Mouse (Mus musculus) hindbrain, embryonic 13.5 days (tissue): ENCODE measurements around the gene Tas2r140. TPM values are rescaled to one million over a fixed set of nuclear protein-coding genes. Genes with fewer than 3 reads are reported as not detected.

Source experiments
- ATAC-seq: fragments of 200-750 bp; cut with Nextera tagmentation; 2 replicates; pipeline ENCODE4 v1.8.0; 2017; ENCODE audit warnings: moderate TSS enrichment; ENCODE audit not compliant: low FRiP score
- H3K27ac ChIP-seq: fragments of 300-500 bp; sonication (generic); 2 replicates; pipeline ENCODE4 v1.5.1; 2015; ENCODE audit warnings: inconsistent platforms, mild to moderate bottlenecking, moderate library complexity
- H3K27me3 ChIP-seq: fragments of 300-500 bp; sonication (generic); 2 replicates; pipeline ENCODE4 v1.6.1; 2015; ENCODE audit warnings: mild to moderate bottlenecking, inconsistent platforms
- H3K36me3 ChIP-seq: fragments of 300-500 bp; sonication (generic); 2 replicates; pipeline ENCODE4 v1.6.1; 2015; ENCODE audit warnings: mild to moderate bottlenecking, inconsistent platforms
- H3K4me1 ChIP-seq: fragments of 300-500 bp; sonication (generic); replicated peaks from 2 replicates; pipeline ENCODE4 v1.6.1; 2015; ENCODE audit warnings: inconsistent platforms
- H3K4me2 ChIP-seq: fragments of 300-500 bp; sonication (generic); 2 replicates; pipeline ENCODE4 v1.6.1; 2015; ENCODE audit warnings: inconsistent platforms, mild to moderate bottlenecking, moderate library complexity
- H3K4me3 ChIP-seq: fragments of 300-500 bp; sonication (generic); 2 replicates; pipeline ENCODE4 v1.5.1; 2015; ENCODE audit warnings: mild to moderate bottlenecking, inconsistent platforms
- H3K9ac ChIP-seq: fragments of 300-500 bp; sonication (generic); 2 replicates; pipeline ENCODE4 v1.6.1; 2015; ENCODE audit warnings: mild to moderate bottlenecking, inconsistent platforms
- H3K9me3 ChIP-seq: fragments of 300-500 bp; sonication (generic); 2 replicates; pipeline ENCODE4 v1.6.1; 2016; ENCODE audit warnings: inconsistent platforms
- WGBS: fragments of 180-500 bp; shearing (Covaris S2); methylation state at CpG from one replicate; pipeline ENCODE4 v1.1.7; 2015; 5-methylcytosine and 5-hydroxymethylcytosine counted together
- polyA plus RNA-seq: library from polyadenylated mRNA; unstranded; fragments of >200 nt; fragmentation: Nextera tagmentation; extraction: Ambion mirVana; gene quantifications from 2 replicates; pipeline ENCODE4 v1.2.1, GENCODE M21; 2015

Gene Tas2r140
- polyA plus RNA-seq: not detected in 2 replicates

GRCm38 (mm10) chr6:133055716-133056115 is at the start of gene Tas2r140:
TSS of gene Tas2r140 (minus strand) at chr6:133055816.
- no peak within 1 kb of the TSS for H3K27ac ChIP-seq
- no peaks in the 10 kb centered on the region for H3K27me3 ChIP-seq
- no peaks in the 10 kb centered on the region for H3K4me1 ChIP-seq
- H3K9ac ChIP-seq: no peak within 1 kb of the TSS
- no peak within 1 kb of the TSS for H3K4me2 ChIP-seq
- no peaks in the 10 kb centered on the region for H3K36me3 ChIP-seq
- no peak within 1 kb of the TSS for H3K4me3 ChIP-seq
- H3K9me3 ChIP-seq: no peaks in the 10 kb centered on the region
- no peak for ATAC-seq

GRCm38 (mm10) chr6:133104609-133104921 is 48.9 kb upstream of the Tas2r140 start, which contains the start of gene Smim10l1:
TSS of gene Smim10l1 (plus strand) at chr6:133104909.
- peak within 1 kb of the TSS; percentile 93 for H3K9ac ChIP-seq
- no peak for ATAC-seq
- peak within 1 kb of the TSS; percentile 68 for H3K4me2 ChIP-seq
- H3K4me1 ChIP-seq: peaks cover 5% of the 10 kb centered on the region; the same call in 1 of the 2 replicates
- peak within 1 kb of the TSS; percentile 100 for H3K27ac ChIP-seq
- H3K4me3 ChIP-seq: peak within 1 kb of the TSS; percentile 69
- no peaks in the 10 kb centered on the region for H3K27me3 ChIP-seq
- H3K36me3 ChIP-seq: peaks cover 1% of the 10 kb centered on the region; the same call in 1 of the 2 replicates
- no peaks in the 10 kb centered on the region for H3K9me3 ChIP-seq

DNA sequence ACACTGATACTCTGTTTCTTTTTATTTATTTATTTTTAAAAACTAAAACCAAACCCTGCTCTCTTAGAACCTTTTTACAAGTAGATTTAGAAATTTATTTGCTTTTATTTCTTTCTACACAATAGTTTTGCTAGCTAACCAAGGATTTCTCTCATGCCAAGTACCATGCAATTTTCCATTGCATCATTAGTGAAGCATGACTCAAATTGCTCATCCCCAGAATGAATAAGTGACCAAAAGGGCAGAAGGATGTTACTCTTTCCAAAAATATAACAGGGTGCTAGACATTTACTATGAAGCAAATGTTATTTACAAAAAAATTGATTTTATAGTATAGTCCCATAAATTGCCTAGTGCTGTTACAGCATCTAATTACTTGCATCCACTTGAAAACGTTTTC is 46.8 kb upstream of the Tas2r140 start:
- ATAC-seq: no peak
- 57% methylated on average over 1 of the region's 1 CpGs for WGBS

GRCm38 (mm10) chr6:133092226-133092625 is 36.6 kb upstream of the Tas2r140 start:
- H3K27ac ChIP-seq: no peak overlapping the region
- no peak for ATAC-seq
- 76% methylated on average over 8 of the region's 8 CpGs for WGBS
- H3K4me2 ChIP-seq: no peak overlapping the region
- no peaks in the 10 kb centered on the region for H3K4me1 ChIP-seq
- no peaks in the 10 kb centered on the region for H3K9me3 ChIP-seq
- H3K36me3 ChIP-seq: no peaks in the 10 kb centered on the region
- no peak overlapping the region for H3K4me3 ChIP-seq
- no peak overlapping the region for H3K9ac ChIP-seq
- no peaks in the 10 kb centered on the region for H3K27me3 ChIP-seq

More for the DNA sequence above, 46.8 kb upstream of the Tas2r140 start:
- H3K4me3 ChIP-seq: no peak overlapping the region
- H3K4me2 ChIP-seq: no peak overlapping the region
- peaks cover 5% of the 10 kb centered on the region; the same call in 1 of the 2 replicates for H3K4me1 ChIP-seq
- H3K27ac ChIP-seq: no peak overlapping the region
- no peak overlapping the region for H3K9ac ChIP-seq
- no peaks in the 10 kb centered on the region for H3K9me3 ChIP-seq
- no peaks in the 10 kb centered on the region for H3K36me3 ChIP-seq
- H3K27me3 ChIP-seq: no peaks in the 10 kb centered on the region

DNA sequence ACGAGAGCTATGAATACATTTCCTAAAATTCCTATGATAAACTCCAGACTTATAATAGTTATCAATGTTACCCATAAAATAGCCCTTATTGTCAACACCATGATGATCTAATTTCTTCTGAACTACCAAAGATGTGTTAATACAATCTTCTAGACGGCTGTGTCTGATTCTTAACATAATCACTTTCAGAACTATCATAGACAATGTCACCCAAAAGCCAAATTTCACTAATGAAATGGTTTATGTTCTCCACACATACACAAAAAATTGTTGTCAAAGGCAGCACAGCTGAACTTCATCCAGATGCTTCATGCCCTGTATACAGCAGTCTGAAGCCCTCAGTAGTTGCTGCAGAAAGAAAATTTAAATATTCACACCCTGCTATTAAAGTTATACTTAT is 18.6 kb downstream of the Tas2r140 start, which contains the start of gene Tas2r103:
TSS of gene Tas2r103 (minus strand) at position 101 of the 400 bp plus-strand sequence.
- Histone ChIP-seq H3K36me3 (no peaks in the 10 kb centered on the region), H3K9ac (no peak within 1 kb of the TSS), H3K27me3 (no peaks in the 10 kb centered on the region), H3K4me1 (no peaks in the 10 kb centered on the region), H3K27ac (no peak within 1 kb of the TSS), H3K4me3 (no peak within 1 kb of the TSS), H3K4me2 (no peak within 1 kb of the TSS), H3K9me3 (no peaks in the 10 kb centered on the region)
- ATAC-seq: no peak
- WGBS: 87% methylated on average over 2 of the region's 2 CpGs

Other genes with a start within 250 kb of the Tas2r140 start
- not detected in 2 replicates for gene Tas2r123, start 208.7 kb downstream of the Tas2r140 start, polyA plus RNA-seq
- gene Tas2r116, start 200.4 kb downstream of the Tas2r140 start, polyA plus RNA-seq: not detected in 2 replicates
- not detected in 2 replicates for gene Tas2r110, start 187.8 kb downstream of the Tas2r140 start, polyA plus RNA-seq
- gene Tas2r113, start 162.8 kb downstream of the Tas2r140 start, polyA plus RNA-seq: not detected in 2 replicates
- not detected in 2 replicates for gene Tas2r125, start 146.2 kb downstream of the Tas2r140 start, polyA plus RNA-seq
- gene Tas2r129, start 104.7 kb downstream of the Tas2r140 start, polyA plus RNA-seq: not detected in 2 replicates
- not detected in 2 replicates for gene Tas2r131, start 97.9 kb downstream of the Tas2r140 start, polyA plus RNA-seq
- gene Tas2r109, start 74.9 kb downstream of the Tas2r140 start, polyA plus RNA-seq: not detected in 2 replicates
- not detected in 2 replicates for gene Tas2r103, start 18.7 kb downstream of the Tas2r140 start, polyA plus RNA-seq
- 133 and 138 TPM in 2 replicates for gene Smim10l1, start 49.1 kb upstream of the Tas2r140 start, polyA plus RNA-seq
- gene 5530400C23Rik, start 236.4 kb upstream of the Tas2r140 start, polyA plus RNA-seq: not detected in 2 replicates